Mouse (Mus musculus): ENCODE results near the gene Tunar.

DNA sequence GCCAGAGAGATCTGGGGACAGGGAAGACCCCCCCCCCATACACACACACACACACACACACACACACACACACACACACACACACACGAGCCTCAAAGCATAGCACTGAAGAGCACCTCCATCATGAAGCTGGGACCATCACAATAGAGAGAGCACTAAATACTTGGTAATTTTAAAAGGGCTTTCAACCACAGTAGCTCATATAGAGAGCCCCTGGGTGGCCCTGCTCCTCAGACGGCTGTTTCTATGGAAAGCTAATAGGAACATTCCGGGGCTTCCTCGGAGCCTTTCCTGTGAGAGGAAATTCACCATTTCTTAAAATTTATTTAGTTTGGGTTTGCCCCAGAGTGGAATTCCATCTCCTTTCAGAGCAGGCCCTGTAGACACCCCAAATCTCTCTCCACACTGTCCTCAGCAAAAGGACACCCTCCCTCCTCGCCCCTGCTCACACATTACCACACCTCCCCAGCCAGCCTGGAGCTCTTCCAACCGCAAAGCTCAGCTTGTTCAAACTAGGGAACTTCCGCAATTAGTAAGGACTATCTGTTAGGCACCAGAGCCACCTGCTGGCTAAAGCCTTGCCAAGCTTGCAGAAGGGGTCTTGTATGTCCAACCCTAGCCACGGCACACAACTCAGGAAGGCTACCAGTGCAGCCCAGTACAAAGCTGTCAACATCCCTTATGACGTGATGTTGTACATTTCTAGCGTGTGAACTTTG, 93.5 kb downstream of the Tunar start:
- TF ChIP-seq POLR2A (IDR thresholded peaks at IDR 0.05; ENCODE audit: insufficient read length, low read depth) (no peak), POLR2AphosphoS2 (IDR thresholded peaks at IDR 0.05; ENCODE audit: insufficient read length, low read depth) (no peak), CEBPB (IDR thresholded peaks at IDR 0.05; ENCODE audit: insufficient read depth, poor library complexity, severe bottlenecking) (no peak), MAX (IDR thresholded peaks at IDR 0.05; ENCODE audit: low read depth) (no peak), TCF12 (IDR thresholded peaks at IDR 0.05; ENCODE audit: insufficient read depth, poor library complexity, severe bottlenecking) (no peak), E2F4 (IDR thresholded peaks at IDR 0.05; ENCODE audit: insufficient read depth) (no peak), MYOD1 (IDR thresholded peaks at IDR 0.05; ENCODE audit: control insufficient read depth in 1 of 3, insufficient read length in 2 of 3, low read depth in 2 of 3) (no peak), USF1 (IDR thresholded peaks at IDR 0.05; ENCODE audit: low read depth) (no peak), MYOG (IDR thresholded peaks at IDR 0.05; ENCODE audit: control insufficient read depth in 1 of 3, insufficient read depth in 1 of 3, insufficient read length in 2 of 3, low read depth in 2 of 3) (no peak), TCF3 (IDR thresholded peaks at IDR 0.05; ENCODE audit: insufficient read length, low read depth) (no peak)
